Mouse (Mus musculus): Measurements from ENCODE around the gene Kcnj11. TPM values are rescaled to one million over a fixed set of nuclear protein-coding genes. Genes with fewer than 3 reads are reported as not detected.

The Kcnj11 gene
- 31.1 and 34.2 TPM in 2 replicates for polyA plus RNA-seq (2012; rRNA removed)

DNA sequence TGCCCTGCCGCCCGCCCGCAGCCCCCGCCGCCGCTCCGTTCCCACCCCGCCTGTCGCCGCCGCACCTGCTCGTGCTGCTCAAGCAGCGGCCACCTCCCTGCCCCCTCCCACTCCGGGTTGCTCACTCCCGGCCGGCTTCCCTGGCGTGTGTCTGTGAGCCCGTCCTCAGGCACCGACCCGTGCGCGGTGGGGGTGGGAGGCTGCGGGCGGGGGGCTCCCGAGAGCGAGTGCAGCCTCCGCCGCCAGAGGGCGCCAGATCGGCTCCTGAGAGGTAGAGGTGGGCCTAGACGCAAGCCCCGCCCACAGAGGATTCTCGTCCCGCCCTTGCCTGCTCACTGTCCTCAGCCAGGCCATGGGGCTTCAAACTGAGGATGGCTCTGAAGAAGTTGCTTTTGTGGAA lies at the start of gene Kcnj11:
Kcnj11 (minus strand) TSS at position 202 of the 400 bp plus-strand sequence.
- peak; percentile 63 to 89 for DNase-seq (ENCODE audit: extremely low spot score in 1 of 2, low spot score in 1 of 2)

DNA sequence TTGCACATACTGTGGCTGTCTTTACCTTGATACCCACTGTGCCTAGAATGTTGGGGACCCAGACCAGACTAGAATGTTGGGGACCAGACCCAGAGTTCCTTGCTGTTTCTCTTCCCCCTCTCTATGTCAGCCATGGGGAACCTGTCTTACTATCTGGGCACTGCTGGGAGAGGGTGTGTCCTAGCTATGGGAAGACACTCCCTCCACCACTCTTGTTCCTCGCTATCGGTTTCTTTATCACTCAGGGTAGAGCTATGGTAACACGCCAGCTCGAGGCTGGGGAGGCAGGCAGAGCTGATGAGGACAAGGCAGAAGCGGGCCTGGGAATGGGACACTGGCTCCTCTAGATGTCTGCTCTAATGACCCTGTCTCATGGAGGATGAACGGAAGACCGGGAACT lies 46.9 kb upstream of the Kcnj11 start:
- no peak for DNase-seq (ENCODE audit: extremely low spot score in 1 of 2, low spot score in 1 of 2)

DNA sequence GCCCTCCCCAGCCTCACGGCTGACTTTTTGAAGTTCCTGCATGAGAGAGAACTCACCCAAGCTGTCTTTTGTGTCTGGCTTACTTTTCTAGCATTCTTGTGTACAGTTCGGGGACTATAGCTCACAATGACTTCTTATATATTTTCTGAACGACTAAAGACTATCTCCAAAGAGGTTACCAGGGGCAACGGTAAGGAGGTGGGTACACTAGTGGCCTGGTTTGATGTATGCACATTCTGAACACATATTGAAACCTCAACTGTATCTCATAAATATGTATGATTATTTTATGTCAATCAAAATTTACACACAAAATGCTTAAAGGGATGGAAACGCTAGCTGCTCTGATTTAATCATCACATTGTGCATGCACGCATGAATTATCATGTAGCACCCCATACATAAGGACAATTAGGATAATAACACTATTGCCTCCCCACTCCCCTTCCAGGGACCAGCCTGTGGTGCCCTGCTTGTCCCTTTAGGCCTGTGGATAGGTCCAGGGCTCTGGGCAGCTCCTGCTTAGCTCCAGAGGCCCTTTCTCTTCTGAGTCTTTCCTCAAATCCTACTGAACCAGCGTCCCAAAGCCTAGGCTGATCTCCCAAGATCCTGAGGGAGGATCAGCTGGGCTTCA lies 46.2 kb upstream of the Kcnj11 start:
- DNase-seq (ENCODE audit: extremely low spot score in 1 of 2, low spot score in 1 of 2) = no peak

DNA sequence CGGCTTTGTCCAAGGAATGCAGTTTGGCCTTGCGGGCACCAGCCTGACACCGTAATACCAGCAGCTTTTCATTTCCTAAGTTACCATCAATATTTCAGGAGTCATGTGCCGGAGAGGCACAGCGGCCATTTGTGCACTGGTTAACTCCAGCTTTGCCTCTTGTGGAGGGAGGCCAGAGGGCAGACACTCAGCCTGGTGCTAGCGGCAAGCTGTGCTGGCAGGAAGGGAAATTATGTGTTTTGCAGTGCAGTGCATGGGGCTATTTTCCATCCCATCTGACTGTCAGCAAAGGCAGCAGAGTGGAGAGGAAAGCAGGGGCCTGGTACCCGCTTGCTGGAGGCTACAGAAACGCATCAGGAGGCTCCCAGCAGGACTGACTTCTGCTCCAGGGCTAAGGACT lies 43.5 kb upstream of the Kcnj11 start:
- no peak for DNase-seq (ENCODE audit: extremely low spot score in 1 of 2, low spot score in 1 of 2)

DNA sequence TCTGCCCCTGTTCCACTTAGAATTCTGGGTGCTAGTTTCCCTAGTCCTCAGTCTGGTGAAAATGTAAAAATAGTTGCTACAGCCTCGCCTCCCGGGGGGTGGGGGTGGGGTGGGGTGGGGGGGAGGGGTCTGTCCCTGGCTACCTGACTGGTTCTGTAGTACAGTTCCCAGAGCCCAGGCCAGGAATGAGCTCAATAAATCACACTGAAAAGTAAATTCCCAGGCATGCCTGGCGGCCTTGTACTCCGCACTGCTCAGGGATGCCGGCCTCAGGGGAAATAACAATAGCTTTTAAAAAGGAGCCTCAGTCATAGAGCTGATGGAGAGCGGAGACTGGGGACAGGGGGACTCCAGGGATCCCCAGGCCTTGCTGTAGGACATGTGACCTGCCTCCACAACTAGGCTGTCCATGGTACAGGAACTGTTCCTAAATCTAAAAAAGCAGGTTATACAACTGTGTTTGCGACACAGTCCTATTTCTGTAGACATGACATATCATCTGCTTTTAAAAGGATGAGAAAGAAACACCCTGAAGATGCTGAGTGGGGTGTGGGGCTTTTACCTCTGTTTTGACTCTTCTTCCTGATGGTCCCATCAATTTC lies 37.9 kb upstream of the Kcnj11 start:
- peak; percentile 35 to 64 for DNase-seq (ENCODE audit: extremely low spot score in 1 of 2, low spot score in 1 of 2)

DNA sequence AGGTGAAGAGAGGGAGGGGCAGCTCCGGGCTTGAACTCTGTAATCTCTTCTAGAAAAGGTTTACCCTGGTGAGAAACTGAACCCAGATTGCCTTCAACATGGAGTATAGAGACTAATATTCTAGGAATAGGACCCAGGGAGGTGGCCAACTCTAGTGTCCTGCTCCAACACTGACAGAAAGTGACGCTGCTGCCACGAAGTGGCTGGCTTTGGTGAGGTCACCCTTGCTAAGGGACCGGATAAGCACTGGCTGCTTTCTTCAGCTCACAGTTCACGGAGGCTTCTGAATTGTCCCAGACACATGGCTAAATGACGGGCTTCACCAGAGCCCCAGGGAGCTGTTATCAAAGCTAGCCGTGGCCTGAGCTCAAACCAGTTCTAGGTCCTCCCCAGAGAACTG lies 33.3 kb upstream of the Kcnj11 start:
- DNase-seq (ENCODE audit: extremely low spot score in 1 of 2, low spot score in 1 of 2) = no peak

DNA sequence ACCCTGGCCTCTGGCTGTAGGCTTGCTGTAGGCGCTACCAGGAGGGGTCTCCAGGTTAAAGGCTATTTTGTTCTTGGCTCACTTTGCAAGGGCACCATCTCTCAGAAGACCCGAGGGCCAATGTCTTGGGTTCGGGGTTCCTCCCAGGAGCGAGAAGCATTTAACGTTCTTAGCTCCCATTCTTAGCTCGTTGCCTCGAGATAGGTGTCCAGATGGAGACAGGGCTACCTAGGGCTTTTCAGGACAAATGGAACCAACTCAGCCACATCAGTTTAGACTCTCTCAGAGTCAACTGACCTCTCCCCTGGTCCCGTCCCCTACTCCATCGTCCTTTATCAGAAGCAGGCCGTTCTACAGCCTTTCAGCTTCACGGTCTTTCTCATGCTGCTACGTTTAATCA lies 31.7 kb upstream of the Kcnj11 start:
- DNase-seq (ENCODE audit: extremely low spot score in 1 of 2, low spot score in 1 of 2) = no peak

DNA sequence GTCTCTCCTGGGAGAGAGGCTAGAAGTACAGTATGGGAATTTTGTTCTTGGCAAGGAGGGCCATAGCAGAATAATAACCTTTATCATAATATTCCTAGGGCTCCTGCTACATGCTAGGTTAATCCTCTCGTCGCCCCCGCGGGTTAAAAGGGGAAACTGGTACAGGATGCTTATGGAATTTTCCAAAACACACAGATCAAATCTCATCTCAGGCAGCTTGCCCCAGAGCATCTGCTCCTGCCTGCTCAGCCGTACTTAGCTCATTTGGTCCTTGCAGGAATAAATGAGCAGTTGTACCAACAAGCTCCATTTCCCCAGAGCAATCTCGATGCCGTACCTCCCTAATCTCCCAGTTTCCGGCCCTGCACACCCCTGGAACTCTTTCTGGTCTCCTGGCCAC lies 31.2 kb upstream of the Kcnj11 start:
- DNase-seq (ENCODE audit: extremely low spot score in 1 of 2, low spot score in 1 of 2) = peak in 1 of 2 experiments; percentile 49

DNA sequence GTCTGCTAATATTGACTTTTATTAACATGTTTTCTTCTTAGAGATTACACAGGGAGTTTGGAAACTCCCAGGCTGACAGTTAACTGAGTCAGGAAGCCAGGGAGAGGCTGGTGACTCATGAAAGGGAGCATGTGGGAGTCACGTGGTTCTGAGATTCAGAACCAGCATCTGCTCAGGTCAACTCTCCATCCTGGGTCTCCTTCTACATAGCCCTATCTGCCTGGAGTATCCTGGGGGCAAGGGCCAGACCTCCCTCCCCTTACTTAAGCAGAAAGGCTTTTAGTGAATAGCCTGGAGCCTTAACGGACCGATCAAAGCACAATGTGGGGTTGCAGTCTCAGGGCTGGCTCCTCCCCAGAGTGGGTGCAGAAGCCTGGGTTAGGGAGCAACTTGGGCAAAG lies 30.7 kb upstream of the Kcnj11 start:
- DNase-seq (ENCODE audit: extremely low spot score in 1 of 2, low spot score in 1 of 2) = peak; percentile 42 to 77

DNA sequence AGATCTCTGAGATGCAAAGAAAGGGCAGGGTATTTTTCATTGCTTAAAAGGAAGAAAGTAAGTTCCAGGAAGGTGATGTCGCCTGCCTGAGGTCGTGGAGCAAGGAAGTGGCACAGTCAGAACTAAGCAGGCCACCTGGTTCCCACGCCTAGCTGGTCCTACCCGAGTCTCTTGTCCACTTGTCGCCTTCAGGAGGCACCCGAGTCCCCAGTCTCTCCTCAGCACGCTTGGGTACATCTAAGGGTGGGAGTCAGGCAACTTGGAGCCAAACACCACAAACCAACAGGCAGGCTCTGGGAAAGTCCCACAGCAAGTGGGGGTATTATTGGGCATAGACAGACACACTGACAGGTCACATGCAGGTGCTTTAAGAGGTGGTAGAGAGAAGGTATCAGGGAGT lies 30.2 kb upstream of the Kcnj11 start:
- no peak for DNase-seq (ENCODE audit: extremely low spot score in 1 of 2, low spot score in 1 of 2)

DNA sequence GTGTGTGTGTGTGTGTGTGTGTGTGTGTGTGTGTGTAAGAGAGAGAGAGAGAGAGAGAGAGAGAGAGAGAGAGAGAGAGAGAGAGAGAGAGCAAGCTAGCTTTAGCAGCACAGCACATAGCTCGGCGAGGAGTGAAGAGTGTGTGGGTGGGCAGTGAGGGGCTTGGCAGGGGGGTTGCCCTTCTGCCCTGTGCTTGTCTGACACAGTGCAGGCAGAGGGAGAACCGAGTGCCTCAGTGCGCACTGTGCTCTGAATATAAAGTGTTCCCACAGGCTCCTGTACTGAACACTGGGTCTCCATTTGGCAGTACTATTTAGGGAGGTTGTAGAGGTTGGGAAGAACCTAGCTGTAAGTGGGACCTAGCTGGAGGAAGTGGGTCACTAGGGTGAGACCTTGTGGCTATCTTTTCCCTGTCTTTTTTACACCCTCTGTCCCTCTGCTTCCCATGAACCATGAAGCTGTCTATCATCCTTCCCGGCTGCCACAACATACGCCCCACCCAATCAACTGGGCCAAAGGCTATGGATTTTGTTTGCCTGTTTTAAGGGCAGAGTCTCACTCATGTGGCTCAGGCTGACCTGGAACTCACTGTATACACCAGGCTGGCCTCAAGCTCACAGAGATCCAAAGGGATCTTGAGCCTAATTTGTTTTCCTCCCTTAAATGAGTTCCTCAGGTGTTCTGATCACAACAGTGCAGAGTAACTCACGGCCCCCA lies 29.1 kb upstream of the Kcnj11 start:
- DNase-seq (ENCODE audit: extremely low spot score in 1 of 2, low spot score in 1 of 2) = no peak

DNA sequence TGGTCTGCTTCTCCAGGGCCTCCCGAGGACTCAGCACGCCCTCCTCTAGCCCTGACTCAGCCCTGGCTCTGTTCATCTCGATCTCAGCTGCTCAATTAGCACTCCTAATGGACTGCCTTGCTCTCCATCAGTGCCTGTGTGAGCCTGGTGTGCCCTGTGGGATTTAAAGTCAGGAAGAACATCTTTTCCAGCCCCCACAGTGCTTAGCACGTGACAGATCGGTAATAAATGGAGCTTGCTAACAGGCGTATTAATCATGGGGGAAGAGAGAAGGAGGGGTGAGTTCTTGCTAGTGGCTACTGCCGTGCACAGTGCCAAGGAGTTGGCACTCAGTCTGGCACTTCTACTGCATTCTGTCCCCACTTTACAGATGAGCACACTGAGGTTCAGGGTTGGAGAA lies 27.6 kb upstream of the Kcnj11 start:
- DNase-seq (ENCODE audit: extremely low spot score in 1 of 2, low spot score in 1 of 2) = no peak

DNA sequence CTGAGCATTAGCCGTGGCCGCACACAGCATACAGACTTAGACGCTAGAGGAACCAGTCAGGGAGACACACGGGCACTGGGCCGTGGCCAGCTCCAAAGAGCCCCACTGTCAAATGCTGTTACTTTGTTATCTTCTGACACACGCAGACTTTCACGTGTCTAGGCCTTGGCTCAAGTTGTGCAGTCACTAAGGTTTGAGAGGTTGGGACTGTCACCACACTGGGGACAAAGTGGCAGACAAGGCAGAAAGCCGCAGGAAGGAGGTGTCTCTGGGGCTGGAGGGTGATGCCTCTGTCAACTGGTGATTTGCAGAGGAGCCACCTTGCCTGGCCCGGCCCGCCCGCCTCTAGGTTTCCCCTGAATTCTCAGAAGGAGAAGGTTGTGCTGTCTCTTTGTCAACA lies 24.8 kb upstream of the Kcnj11 start:
- no peak for DNase-seq (ENCODE audit: extremely low spot score in 1 of 2, low spot score in 1 of 2)

DNA sequence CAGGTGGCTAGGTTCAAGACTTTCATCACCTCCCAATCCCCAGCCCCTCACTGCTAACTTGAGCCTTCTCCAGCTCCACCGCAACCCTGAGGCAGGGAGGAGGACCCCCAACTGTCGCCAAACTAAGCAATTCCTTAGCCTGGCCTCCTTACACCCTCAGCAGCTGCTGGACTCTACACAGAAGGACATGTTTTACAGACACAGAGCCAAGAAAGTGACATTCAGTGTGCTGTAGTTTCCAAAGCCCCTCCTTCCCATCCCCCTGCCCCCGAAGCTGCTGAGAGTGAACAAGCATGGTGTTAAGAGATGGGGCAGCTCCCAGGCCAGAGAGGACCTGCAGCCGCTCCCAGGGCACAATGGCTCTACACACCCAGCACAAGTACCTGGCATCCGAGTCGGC lies 23.9 kb upstream of the Kcnj11 start:
- no peak for DNase-seq (ENCODE audit: extremely low spot score in 1 of 2, low spot score in 1 of 2)

DNA sequence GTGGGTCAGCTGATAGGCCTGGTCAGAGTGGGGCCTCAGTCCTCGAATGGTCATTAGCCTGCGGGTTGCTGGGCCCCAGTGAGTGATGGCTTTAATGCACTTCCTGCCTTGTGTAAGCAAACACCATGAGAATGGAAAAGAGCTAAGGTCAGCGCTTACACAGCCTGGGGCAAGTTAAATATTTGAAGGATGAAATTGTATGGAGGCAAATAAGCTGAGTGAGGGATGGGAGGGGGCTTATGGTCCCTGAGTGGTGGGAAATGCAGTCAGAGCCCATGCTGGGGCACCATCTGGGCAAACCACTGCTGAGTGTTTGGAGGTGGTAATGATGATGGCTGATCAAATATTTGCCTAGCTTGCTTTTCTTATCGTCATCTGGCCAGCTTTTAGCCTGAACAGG lies 22.4 kb upstream of the Kcnj11 start:
- no peak for DNase-seq (ENCODE audit: extremely low spot score in 1 of 2, low spot score in 1 of 2)

DNA sequence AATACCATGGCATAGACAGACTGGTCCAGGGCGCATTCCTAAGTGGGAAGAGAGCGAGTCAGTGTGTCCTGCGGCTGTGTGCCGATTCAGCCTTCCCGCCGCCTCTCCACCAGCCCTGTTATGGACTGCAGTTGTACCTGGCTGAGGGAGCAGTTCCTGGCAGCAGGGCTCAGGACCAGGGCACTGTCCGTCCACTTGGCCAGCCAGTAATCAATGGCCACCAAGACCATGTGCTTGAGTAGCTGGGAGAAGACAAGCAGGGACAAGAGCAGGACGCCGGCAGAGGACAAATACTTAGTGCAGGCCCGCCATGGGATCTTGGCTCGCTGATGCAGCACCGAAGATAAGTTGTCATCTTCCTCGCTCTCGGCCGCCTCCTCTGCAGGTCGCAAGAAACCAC lies 16.5 kb upstream of the Kcnj11 start:
- no peak for DNase-seq (ENCODE audit: extremely low spot score in 1 of 2, low spot score in 1 of 2)

DNA sequence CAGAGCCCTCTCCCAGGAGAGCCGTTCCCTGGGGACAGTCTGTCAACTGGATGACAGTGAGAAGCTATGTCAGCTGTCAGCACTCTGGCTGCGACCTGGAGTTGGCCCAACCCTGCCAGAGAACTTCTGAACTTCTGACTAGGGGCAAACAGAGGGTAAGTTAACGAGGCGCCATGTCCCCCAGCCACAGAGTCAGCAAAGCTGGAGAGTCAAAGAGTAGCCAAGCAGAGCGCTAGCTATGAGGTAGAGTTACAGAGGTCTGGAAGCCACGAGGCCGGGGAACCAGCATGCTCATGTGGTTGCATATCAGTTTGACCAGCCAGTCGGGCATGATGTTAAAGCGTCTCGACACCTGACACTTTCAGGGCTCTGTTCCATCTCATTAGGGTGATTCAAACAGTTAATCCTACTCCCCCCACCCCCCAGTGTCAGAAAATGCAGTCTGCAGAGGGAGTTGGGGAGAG lies 15.6 kb upstream of the Kcnj11 start:
- DNase-seq (ENCODE audit: extremely low spot score in 1 of 2, low spot score in 1 of 2) = no peak

DNA sequence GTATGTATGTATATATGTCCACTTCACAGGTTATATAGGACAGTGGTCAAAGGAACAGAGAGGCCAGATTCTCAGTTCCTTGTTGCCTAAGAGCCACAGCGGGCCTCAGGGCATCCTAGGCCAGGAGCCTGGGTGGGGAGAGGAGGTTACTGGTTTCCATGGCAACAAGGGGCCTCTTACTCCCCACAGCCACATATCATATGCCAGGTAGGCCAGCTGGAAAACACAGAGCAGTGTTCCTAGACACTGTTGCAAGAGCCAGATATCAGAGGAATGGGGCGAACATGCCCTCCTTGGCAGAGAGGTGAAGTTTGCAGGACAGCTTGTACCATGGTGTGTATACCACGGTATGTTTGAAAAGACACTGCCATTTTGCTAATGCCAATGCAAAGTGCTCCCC lies 12.9 kb upstream of the Kcnj11 start:
- no peak for DNase-seq (ENCODE audit: extremely low spot score in 1 of 2, low spot score in 1 of 2)

DNA sequence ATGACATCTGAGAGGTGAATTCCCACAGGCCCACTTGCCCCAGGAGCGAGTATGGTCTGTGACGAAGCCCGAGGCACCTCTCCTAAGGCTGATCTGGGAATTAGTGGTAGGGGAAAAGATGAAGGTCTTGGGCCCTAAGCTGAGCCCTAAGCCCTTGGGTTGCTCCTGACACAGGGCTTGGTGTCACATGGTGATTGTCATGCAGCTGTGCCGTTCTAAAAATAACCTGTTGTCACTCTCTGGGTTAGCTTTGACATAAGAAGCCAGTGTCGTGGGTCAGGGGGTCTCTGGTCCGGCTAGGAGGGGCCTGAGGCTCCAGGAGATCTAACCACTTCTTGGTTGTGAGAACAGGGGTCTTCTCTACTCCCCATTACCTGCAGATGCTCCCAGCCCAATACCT lies 11.4 kb upstream of the Kcnj11 start:
- DNase-seq (ENCODE audit: extremely low spot score in 1 of 2, low spot score in 1 of 2) = no peak

DNA sequence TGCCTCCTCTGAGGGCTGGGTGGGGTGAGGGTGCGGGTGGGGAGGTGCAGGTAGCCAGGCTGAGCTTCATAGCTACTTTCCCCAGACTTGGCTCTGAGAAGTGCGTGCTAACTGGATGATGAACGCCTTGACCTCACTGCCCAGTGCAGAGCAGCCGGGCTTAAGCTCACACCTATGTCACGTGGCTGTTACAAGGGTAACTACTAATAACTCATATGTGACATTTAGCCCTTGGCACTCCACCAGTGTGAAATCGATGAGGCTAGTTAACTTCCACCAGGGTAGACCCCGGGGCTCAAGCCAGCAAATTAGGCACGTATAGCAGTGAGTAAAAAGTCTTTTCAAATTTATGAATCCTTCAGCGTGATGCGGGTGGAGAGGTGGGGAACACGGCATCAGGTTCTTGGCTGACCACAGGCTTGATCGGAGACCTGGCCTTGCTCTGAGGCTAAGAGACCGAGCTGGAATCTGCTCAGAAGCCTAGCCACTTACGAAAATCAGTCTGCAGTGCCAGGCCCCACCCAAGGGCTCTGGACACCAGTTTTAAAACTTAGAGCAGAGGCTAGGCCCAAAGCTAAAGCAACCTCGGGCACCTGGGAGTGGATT lies 10.8 kb upstream of the Kcnj11 start:
- DNase-seq (ENCODE audit: extremely low spot score in 1 of 2, low spot score in 1 of 2) = no peak

DNA sequence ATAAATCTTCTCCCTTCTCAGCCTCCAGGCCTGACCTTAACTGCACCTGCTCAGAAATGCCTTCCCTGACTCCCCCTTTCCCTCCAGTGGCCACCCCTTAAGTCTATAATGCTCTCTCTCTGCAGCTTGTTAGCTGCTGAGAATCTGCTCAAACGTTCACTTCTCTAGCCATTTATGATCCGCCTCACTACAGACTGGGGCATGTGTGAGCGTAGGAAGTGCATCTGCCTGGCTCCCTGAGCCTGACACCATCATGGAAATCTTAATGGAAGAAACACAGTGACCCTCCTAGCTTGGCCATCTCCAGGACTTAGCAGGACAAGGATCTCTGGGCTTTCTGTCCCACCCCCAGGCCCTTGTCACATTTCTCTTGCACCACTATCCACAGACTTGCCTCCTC lies 9.5 kb upstream of the Kcnj11 start:
- no peak for DNase-seq (ENCODE audit: extremely low spot score in 1 of 2, low spot score in 1 of 2)

DNA sequence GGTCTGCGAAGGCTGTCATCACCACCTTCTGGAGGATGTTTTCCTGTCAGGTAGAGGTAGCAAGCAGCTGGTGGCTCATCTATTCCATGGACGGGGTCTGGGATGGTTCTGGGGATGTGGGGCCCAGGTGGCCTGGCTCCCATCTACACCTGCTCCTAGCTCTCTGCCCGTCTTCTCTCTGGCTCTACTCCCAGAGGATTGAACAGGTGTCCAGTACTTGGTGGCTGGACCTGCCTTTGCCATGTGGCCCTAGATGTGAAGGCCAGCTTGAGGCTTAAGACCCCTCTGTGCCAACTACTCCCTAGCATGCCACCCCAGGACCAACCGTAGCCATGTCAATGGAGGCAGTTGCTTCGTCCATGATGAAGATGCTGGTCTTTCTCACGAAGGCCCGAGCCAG lies 4.9 kb upstream of the Kcnj11 start:
- DNase-seq (ENCODE audit: extremely low spot score in 1 of 2, low spot score in 1 of 2) = no peak
